Mouse (Mus musculus): ENCODE measurements at regions not wholly inside any gene's neighbourhood (a gene's known extent, or its start where the extent isn't known, plus 50 kb on each side); places are given as distances from the start of the nearest gene placed in this dataset.

DNA sequence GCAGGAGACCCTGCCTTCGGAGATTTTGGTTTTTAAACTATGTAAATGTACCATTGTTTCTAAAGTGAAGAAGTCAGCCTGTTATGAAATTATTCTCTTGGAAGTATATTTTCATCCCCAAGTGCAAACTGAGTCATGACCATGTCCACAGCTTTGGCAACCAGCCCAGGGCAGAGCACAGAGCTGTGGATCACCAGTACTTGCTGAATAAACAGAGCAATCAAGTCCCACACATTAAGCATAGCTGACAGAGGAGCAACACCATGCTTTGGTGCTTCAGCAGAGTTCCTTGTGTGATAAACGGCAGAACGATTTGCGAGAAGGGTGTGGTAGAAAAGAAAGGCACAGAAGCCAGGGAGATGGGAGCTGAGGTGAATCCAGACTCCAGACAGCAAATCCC is 191.3 kb downstream of the Lrig3 start:
- Histone ChIP-seq H3K27ac (ENCODE audit: insufficient read depth, low read length) (no peak overlapping the region), H3K4me1 (ENCODE audit: control insufficient read depth, insufficient read depth, low read length) (no peaks in the 10 kb centered on the region), H3K27me3 (ENCODE audit: control insufficient read depth, insufficient read depth, low read length, poor library complexity, severe bottlenecking) (no peaks in the 10 kb centered on the region)

DNA sequence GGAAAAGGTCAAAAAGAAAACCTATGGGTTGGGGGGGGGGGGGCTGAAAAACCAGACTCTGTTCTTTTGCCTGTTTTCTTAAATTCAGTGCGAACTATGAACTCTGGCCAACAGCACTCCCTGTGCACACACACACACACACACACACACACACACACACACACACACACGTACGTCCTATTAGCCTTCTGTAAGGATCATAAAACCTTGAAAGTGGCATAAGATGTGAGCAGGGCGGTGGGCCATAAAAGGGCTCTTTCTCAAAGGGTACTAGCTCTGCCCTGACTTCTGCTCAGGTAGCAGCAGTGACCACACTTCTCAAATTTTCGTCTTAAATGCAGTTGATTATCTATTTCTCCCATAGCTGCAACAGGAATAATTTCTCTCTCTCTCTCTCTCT is 199.2 kb downstream of the Lrig3 start:
- no peaks in the 10 kb centered on the region for H3K27me3 ChIP-seq (ENCODE audit: control insufficient read depth, insufficient read depth, low read length, poor library complexity, severe bottlenecking)
- H3K4me1 ChIP-seq (ENCODE audit: control insufficient read depth, insufficient read depth, low read length): no peaks in the 10 kb centered on the region
- no peak for TF ChIP-seq CTCF (IDR thresholded peaks at IDR 0.05; ENCODE audit: low read depth, low read length)
- no peak for TF ChIP-seq EP300 (IDR thresholded peaks at IDR 0.05; ENCODE audit: insufficient read depth, low read depth, low read length)
- TF ChIP-seq POLR2A (IDR thresholded peaks at IDR 0.05; ENCODE audit: insufficient read depth, low read length): no peak
- no peak overlapping the region for H3K27ac ChIP-seq (ENCODE audit: insufficient read depth, low read length)
- no peaks in the 10 kb centered on the region for H3K36me3 ChIP-seq (ENCODE audit: control insufficient read depth, insufficient read depth, low read length, poor library complexity, severe bottlenecking)
- no peak overlapping the region for H3K4me3 ChIP-seq (ENCODE audit: low read depth, low read length)
- H3K9ac ChIP-seq (ENCODE audit: low read depth, poor library complexity, severe bottlenecking): no peak overlapping the region
- no peaks in the 10 kb centered on the region for H3K9me3 ChIP-seq (replicated peaks; ENCODE audit: control insufficient read depth, insufficient read depth, low read length, poor library complexity, severe bottlenecking)

More for the DNA sequence above, 191.3 kb downstream of the Lrig3 start:
- Histone ChIP-seq H3K36me3 (ENCODE audit: control insufficient read depth, insufficient read depth, low read length, poor library complexity, severe bottlenecking) (no peaks in the 10 kb centered on the region), H3K4me3 (ENCODE audit: low read depth, low read length) (no peak overlapping the region), H3K9me3 (replicated peaks; ENCODE audit: control insufficient read depth, insufficient read depth, low read length, poor library complexity, severe bottlenecking) (no peaks in the 10 kb centered on the region), H3K9ac (ENCODE audit: low read depth, poor library complexity, severe bottlenecking) (no peak overlapping the region)
- TF ChIP-seq POLR2A (IDR thresholded peaks at IDR 0.05; ENCODE audit: insufficient read depth, low read length): no peak
- no peak for TF ChIP-seq CTCF (IDR thresholded peaks at IDR 0.05; ENCODE audit: low read depth, low read length)
- no peak for TF ChIP-seq EP300 (IDR thresholded peaks at IDR 0.05; ENCODE audit: insufficient read depth, low read depth, low read length)

DNA sequence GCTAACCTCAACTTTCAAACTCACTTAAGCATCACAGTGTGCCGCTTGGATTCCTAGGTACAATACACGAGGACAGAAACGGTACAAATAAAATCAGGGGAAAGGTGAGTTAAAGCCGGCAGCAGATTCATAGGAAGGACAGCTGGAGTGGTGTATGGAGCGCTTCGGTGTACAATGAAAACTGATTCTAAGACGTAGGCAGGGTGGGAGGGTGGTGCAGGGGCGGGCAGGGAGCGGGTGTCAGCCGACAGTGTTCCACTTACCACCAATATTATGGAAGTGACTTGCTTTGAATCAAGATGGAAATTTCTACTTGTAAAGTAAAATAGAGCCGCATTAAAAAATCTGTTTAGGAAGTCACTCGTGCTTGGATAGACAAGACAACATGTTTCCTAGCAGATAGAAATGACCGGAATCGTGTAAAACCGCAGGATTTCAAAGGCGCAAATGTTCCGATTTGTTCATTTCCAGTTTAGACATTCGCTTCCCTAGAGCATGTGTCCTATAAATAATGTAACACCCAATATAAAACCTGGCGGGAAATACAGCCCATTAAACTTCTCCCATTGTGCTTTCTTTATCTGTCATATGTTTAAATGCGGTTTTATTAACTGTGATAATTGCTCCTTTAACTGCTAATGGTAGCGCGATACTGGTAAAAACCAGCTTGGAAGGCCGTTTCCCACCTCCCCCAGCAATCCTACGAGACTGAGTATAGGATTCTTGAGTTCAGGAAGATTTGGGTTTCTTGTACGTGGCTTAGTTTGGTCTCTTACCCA is 203.3 kb downstream of the Lrig3 start:
- Histone ChIP-seq H3K4me3 (ENCODE audit: low read depth, low read length) (no peak overlapping the region), H3K4me1 (ENCODE audit: control insufficient read depth, insufficient read depth, low read length) (no peaks in the 10 kb centered on the region), H3K9ac (ENCODE audit: low read depth, poor library complexity, severe bottlenecking) (no peak overlapping the region), H3K27ac (ENCODE audit: insufficient read depth, low read length) (no peak overlapping the region), H3K9me3 (replicated peaks; ENCODE audit: control insufficient read depth, insufficient read depth, low read length, poor library complexity, severe bottlenecking) (0 out of 2 replicates have a peak, but pooled peaks cover 3% of the 10 kb centered on the region), H3K27me3 (ENCODE audit: control insufficient read depth, insufficient read depth, low read length, poor library complexity, severe bottlenecking) (no peaks in the 10 kb centered on the region), H3K36me3 (ENCODE audit: control insufficient read depth, insufficient read depth, low read length, poor library complexity, severe bottlenecking) (no peaks in the 10 kb centered on the region)
- TF ChIP-seq EP300 (IDR thresholded peaks at IDR 0.05; ENCODE audit: insufficient read depth, low read depth, low read length) (no peak), CTCF (IDR thresholded peaks at IDR 0.05; ENCODE audit: low read depth, low read length) (no peak), POLR2A (IDR thresholded peaks at IDR 0.05; ENCODE audit: insufficient read depth, low read length) (no peak)

DNA sequence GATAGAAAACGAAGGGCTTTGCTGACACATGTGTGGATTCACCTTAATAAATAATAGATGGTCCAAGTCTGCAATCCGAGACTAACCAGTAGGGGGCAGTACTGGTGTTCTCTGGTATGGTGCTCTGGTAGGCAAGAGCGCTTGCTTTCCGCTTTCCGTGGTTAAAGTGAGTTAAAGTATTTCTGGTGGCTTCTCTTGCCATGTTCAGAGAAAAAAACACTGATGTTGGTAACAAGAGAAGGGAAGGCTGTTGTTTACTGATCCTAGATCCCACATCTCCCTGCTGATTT is 203.9 kb downstream of the Lrig3 start:
- Histone ChIP-seq H3K27ac (ENCODE audit: insufficient read depth, low read length) (no peak overlapping the region), H3K4me1 (ENCODE audit: control insufficient read depth, insufficient read depth, low read length) (no peaks in the 10 kb centered on the region), H3K4me3 (ENCODE audit: low read depth, low read length) (no peak overlapping the region), H3K9ac (ENCODE audit: low read depth, poor library complexity, severe bottlenecking) (no peak overlapping the region), H3K9me3 (replicated peaks; ENCODE audit: control insufficient read depth, insufficient read depth, low read length, poor library complexity, severe bottlenecking) (0 out of 2 replicates have a peak, but pooled peaks cover 3% of the 10 kb centered on the region), H3K36me3 (ENCODE audit: control insufficient read depth, insufficient read depth, low read length, poor library complexity, severe bottlenecking) (no peaks in the 10 kb centered on the region), H3K27me3 (ENCODE audit: control insufficient read depth, insufficient read depth, low read length, poor library complexity, severe bottlenecking) (no peaks in the 10 kb centered on the region)
- TF ChIP-seq POLR2A (IDR thresholded peaks at IDR 0.05; ENCODE audit: insufficient read depth, low read length): no peak
- peak; percentile 39 for TF ChIP-seq CTCF (IDR thresholded peaks at IDR 0.05; ENCODE audit: low read depth, low read length)
- TF ChIP-seq EP300 (IDR thresholded peaks at IDR 0.05; ENCODE audit: insufficient read depth, low read depth, low read length): no peak

DNA sequence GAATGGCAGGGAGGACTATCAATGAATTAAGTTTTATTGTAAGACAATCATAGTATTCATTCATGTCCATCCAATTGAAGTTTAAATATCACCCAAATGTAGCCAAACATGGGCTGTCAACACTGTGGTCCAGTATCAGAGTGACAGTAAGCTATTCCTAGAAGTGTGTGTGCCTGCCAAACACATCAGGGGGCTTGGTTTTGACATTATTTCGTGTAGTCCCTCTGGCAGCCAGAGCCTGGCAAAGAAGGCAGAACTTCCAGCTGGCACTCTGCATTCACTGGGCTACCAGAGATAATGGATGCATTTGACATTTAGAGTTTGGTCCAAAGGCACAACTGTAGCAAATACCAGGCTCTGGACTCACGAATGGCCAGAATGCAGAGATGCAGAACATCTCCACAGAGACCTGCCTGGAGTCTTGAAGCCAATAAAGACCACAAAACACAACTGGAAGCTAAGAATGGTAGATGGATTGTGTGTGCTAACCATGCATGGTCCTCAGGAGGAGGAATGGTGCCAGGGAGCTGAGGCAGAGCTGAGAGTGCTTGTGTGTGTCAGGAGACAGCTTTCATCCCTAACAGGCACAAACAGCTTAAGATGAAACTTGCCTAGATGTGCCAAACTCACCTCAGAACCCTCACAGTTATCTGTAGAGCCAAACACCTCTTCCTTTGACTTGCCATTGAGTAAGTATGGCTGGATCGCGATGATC is 210.9 kb downstream of the Lrig3 start:
- no peaks in the 10 kb centered on the region for H3K36me3 ChIP-seq (ENCODE audit: control insufficient read depth, insufficient read depth, low read length, poor library complexity, severe bottlenecking)
- no peaks in the 10 kb centered on the region for H3K4me1 ChIP-seq (ENCODE audit: control insufficient read depth, insufficient read depth, low read length)
- no peak for TF ChIP-seq POLR2A (IDR thresholded peaks at IDR 0.05; ENCODE audit: insufficient read depth, low read length)
- TF ChIP-seq EP300 (IDR thresholded peaks at IDR 0.05; ENCODE audit: insufficient read depth, low read depth, low read length): no peak
- no peak overlapping the region for H3K4me3 ChIP-seq (ENCODE audit: low read depth, low read length)
- H3K9me3 ChIP-seq (replicated peaks; ENCODE audit: control insufficient read depth, insufficient read depth, low read length, poor library complexity, severe bottlenecking): 0 out of 2 replicates have a peak, but pooled peaks cover 3% of the 10 kb centered on the region
- H3K9ac ChIP-seq (ENCODE audit: low read depth, poor library complexity, severe bottlenecking): no peak overlapping the region
- no peaks in the 10 kb centered on the region for H3K27me3 ChIP-seq (ENCODE audit: control insufficient read depth, insufficient read depth, low read length, poor library complexity, severe bottlenecking)
- H3K27ac ChIP-seq (ENCODE audit: insufficient read depth, low read length): no peak overlapping the region

DNA sequence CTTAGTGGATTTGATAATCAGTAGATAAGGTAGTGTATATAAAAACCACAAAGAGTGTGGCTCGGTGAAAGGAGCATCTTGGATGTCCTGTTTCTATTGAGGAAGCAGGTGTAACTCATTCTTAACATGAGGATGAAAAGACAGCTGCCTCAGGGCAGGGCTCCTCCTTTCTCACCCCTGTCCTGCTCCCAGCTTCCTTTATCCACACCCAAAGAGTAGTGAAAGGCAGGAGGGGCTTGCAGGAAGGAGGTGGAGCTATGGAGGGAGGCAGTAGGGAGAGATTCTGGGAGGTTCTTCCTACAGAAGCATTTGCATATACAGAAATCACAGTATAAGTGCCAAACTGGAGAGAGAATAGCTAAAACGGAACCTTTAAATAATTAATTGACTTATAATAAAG is 216.4 kb downstream of the Lrig3 start:
- Histone ChIP-seq H3K27ac (ENCODE audit: insufficient read depth, low read length) (no peak overlapping the region), H3K4me1 (ENCODE audit: control insufficient read depth, insufficient read depth, low read length) (no peaks in the 10 kb centered on the region), H3K9ac (ENCODE audit: low read depth, poor library complexity, severe bottlenecking) (no peak overlapping the region), H3K27me3 (ENCODE audit: control insufficient read depth, insufficient read depth, low read length, poor library complexity, severe bottlenecking) (no peaks in the 10 kb centered on the region), H3K9me3 (replicated peaks; ENCODE audit: control insufficient read depth, insufficient read depth, low read length, poor library complexity, severe bottlenecking) (no peaks in the 10 kb centered on the region; the same call in 1 of the 2 replicates), H3K36me3 (ENCODE audit: control insufficient read depth, insufficient read depth, low read length, poor library complexity, severe bottlenecking) (no peaks in the 10 kb centered on the region), H3K4me3 (ENCODE audit: low read depth, low read length) (no peak overlapping the region)
- TF ChIP-seq EP300 (IDR thresholded peaks at IDR 0.05; ENCODE audit: insufficient read depth, low read depth, low read length) (no peak), CTCF (IDR thresholded peaks at IDR 0.05; ENCODE audit: low read depth, low read length) (no peak), POLR2A (IDR thresholded peaks at IDR 0.05; ENCODE audit: insufficient read depth, low read length) (no peak)

Data from ES-Bruce4 (cell line).